ENCODE assay signal across 13 mouse cellular contexts in genomic region chr11:23400978-23401776, GRCm38 (mm10).
DNase-seq lines count a peak whose midpoint lies in the region; ATAC-seq and TF ChIP-seq lines count a peak whose summit lies in the region.
"Had no signal": no experiment of that assay in that cellular context is flagged by ENCODE, and none has a peak within 500 bp of the region (broad histone marks: within the 10 kb centered on the region; RNA-seq: fewer than 3 reads in every experiment).

No protein-coding gene starts in this region.

- no peak overlapping the region for H3K4me2 ChIP-seq in forebrain, postnatal 0 days (ENCODE audit: low read depth)
- H3K4me2 ChIP-seq in forebrain, embryonic 13.5 days, result no peak overlapping the region
- no peak overlapping the region for H3K4me2 ChIP-seq in lung, postnatal 0 days (replicated peaks; ENCODE audit: low read depth, low read length)
- H3K4me2 ChIP-seq: embryonic facial prominence, embryonic 12.5 days; heart, embryonic 13.5 days; hindbrain, embryonic 13.5 days had no signal

- no peak for TF ChIP-seq POLR2A in bone marrow, adult 2 months (IDR thresholded peaks at IDR 0.05; ENCODE audit: borderline replicate concordance, control insufficient read depth, low read depth, low read length)

- WGBS in forebrain, postnatal 0 days, result 90% methylated on average over 12 of the region's 12 CpGs
- 91% methylated on average over 12 of the region's 12 CpGs for WGBS in forebrain, embryonic 13.5 days
- WGBS in lung, postnatal 0 days, result 89% methylated on average over 12 of the region's 12 CpGs
- WGBS in bone marrow, adult 2 months, result 89% methylated on average over 12 of the region's 12 CpGs

- 0 out of 2 replicates have a peak, but pooled peaks have one; percentile 16 for TF ChIP-seq CTCF in forebrain, postnatal 0 days (IDR thresholded peaks at IDR 0.05; ENCODE audit: low read depth)
- TF ChIP-seq CTCF in lung, postnatal 0 days (IDR thresholded peaks at IDR 0.05), result peak; percentile 34; the same call in 1 of the 2 replicates
- peak; percentile 18; the same call in 1 of the 2 replicates for TF ChIP-seq CTCF in bone marrow, adult 2 months (IDR thresholded peaks at IDR 0.05; ENCODE audit: control insufficient read depth, insufficient read depth, low read length)

- no peaks in the 10 kb centered on the region for H3K4me1 ChIP-seq in forebrain, postnatal 0 days (ENCODE audit: insufficient read depth)
- H3K4me1 ChIP-seq in forebrain, embryonic 13.5 days, result no peaks in the 10 kb centered on the region
- no peaks in the 10 kb centered on the region for H3K4me1 ChIP-seq in lung, postnatal 0 days (ENCODE audit: insufficient read depth, low read depth, low read length)
- no peaks in the 10 kb centered on the region for H3K4me1 ChIP-seq in bone marrow, adult 2 months (ENCODE audit: control insufficient read depth, insufficient read depth, low read length)
- H3K4me1 ChIP-seq: embryonic facial prominence, embryonic 12.5 days; heart, embryonic 13.5 days; hindbrain, embryonic 13.5 days had no signal

- no peaks in the 10 kb centered on the region for H3K27me3 ChIP-seq in forebrain, postnatal 0 days (ENCODE audit: insufficient read depth, low read length)
- no peaks in the 10 kb centered on the region for H3K27me3 ChIP-seq in forebrain, embryonic 13.5 days
- no peaks in the 10 kb centered on the region for H3K27me3 ChIP-seq in lung, postnatal 0 days (replicated peaks; ENCODE audit: insufficient read depth, low read length)
- H3K27me3 ChIP-seq: embryonic facial prominence, embryonic 12.5 days; heart, embryonic 13.5 days; hindbrain, embryonic 13.5 days had no signal

- no peak overlapping the region for H3K27ac ChIP-seq in forebrain, postnatal 0 days (ENCODE audit: low read depth, low read length)
- H3K27ac ChIP-seq in forebrain, embryonic 13.5 days, result no peak overlapping the region
- H3K27ac ChIP-seq in lung, postnatal 0 days (ENCODE audit: low read length), result no peak overlapping the region
- no peak overlapping the region for H3K27ac ChIP-seq in bone marrow, adult 2 months (ENCODE audit: control insufficient read depth, insufficient read depth, low read depth, low read length, poor library complexity)
- H3K27ac ChIP-seq: embryonic facial prominence, embryonic 12.5 days; heart, embryonic 13.5 days; hindbrain, embryonic 13.5 days had no signal

- no peak for ATAC-seq in forebrain, postnatal 0 days
- ATAC-seq in forebrain, embryonic 13.5 days, result no peak
- ATAC-seq in lung, postnatal 0 days, result no peak

- H3K9ac ChIP-seq in forebrain, postnatal 0 days, result no peak overlapping the region
- H3K9ac ChIP-seq in forebrain, embryonic 13.5 days, result no peak overlapping the region
- H3K9ac ChIP-seq in lung, postnatal 0 days (replicated peaks; ENCODE audit: low read depth), result no peak overlapping the region
- H3K9ac ChIP-seq: embryonic facial prominence, embryonic 12.5 days; heart, embryonic 13.5 days; hindbrain, embryonic 13.5 days had no signal

- TF ChIP-seq EP300 in lung, postnatal 0 days (IDR thresholded peaks at IDR 0.05), result no peak

- no peak overlapping the region for H3K4me3 ChIP-seq in forebrain, postnatal 0 days (ENCODE audit: low read depth, low read length)
- no peak overlapping the region for H3K4me3 ChIP-seq in forebrain, embryonic 13.5 days
- H3K4me3 ChIP-seq in lung, postnatal 0 days (ENCODE audit: low read depth, low read length), result no peak overlapping the region
- H3K4me3 ChIP-seq in bone marrow, adult 2 months (replicated peaks; ENCODE audit: control insufficient read depth, low read depth, low read length), result no peak overlapping the region
- H3K4me3 ChIP-seq: embryonic facial prominence, embryonic 12.5 days; heart, embryonic 13.5 days; hindbrain, embryonic 13.5 days had no signal

- peak; percentile 4 for DNase-seq in forebrain, postnatal 0 days
- DNase-seq in lung, postnatal 0 days (ENCODE audit: low spot score), result peak; percentile 10
- DNase-seq in lung, adult 18-20 months, result no peak
- peak; percentile 17 for DNase-seq in retina, embryonic 14.5 days (ENCODE audit: low spot score)
- no peak for DNase-seq in right cerebral cortex, postnatal 25 days
- DNase-seq in thymus, postnatal 36 days, result no peak
- DNase-seq: lung, adult 2 months; spleen, adult 18-20 months had no signal

- peaks cover 40% of the 10 kb centered on the region for H3K36me3 ChIP-seq in forebrain, postnatal 0 days (ENCODE audit: insufficient read depth)
- peaks cover 49% of the 10 kb centered on the region for H3K36me3 ChIP-seq in forebrain, embryonic 13.5 days (ENCODE audit: poor library complexity, severe bottlenecking)
- H3K36me3 ChIP-seq in lung, postnatal 0 days (ENCODE audit: insufficient read depth, low read length), result peaks cover 10% of the 10 kb centered on the region; the same call in 1 of the 2 replicates

- H3K9me3 ChIP-seq in forebrain, postnatal 0 days (ENCODE audit: low read length), result no peaks in the 10 kb centered on the region
- no peaks in the 10 kb centered on the region for H3K9me3 ChIP-seq in forebrain, embryonic 13.5 days (replicated peaks)
- no peaks in the 10 kb centered on the region for H3K9me3 ChIP-seq in lung, postnatal 0 days (ENCODE audit: low read length)
- H3K9me3 ChIP-seq: embryonic facial prominence, embryonic 12.5 days; heart, embryonic 13.5 days; hindbrain, embryonic 13.5 days had no signal

Comparison
In these comparisons a context has a peak if more than half of its experiments do, and no peak if none do; other contexts are left out.
1. DNase-seq: peak in forebrain, postnatal 0 days (single experiment), lung, postnatal 0 days (single experiment) and retina, embryonic 14.5 days (single experiment); none in lung, adult 18-20 months (0 of 2), right cerebral cortex, postnatal 25 days (single experiment) and thymus, postnatal 36 days (0 of 2).
2. Peak in every context shown above with its lines, with median percentiles within 50 percentile points of each other: CTCF ChIP-seq.